Mouse (Mus musculus) limb, embryonic 10.5 days (tissue): ENCODE measurements around the gene Frg2f1. TPM values are rescaled to one million over a fixed set of nuclear protein-coding genes. Genes with fewer than 3 reads are reported as not detected.

Source experiments
- DNase-seq: peaks from one replicate; pipeline ENCODE4 v3.0.0-alpha.2; 2017; ENCODE audit warnings: low spot score
- H3K27ac ChIP-seq: fragments of 300-500 bp; sonication (generic); 2 replicates; pipeline ENCODE4 v1.5.1; 2016; ENCODE audit warnings: mild to moderate bottlenecking
- H3K27me3 ChIP-seq: fragments of 300-500 bp; sonication (generic); 2 replicates; pipeline ENCODE4 v1.6.1; 2016; ENCODE audit warnings: low read depth, mild to moderate bottlenecking; ENCODE audit not compliant: poor library complexity, severe bottlenecking
- H3K36me3 ChIP-seq: fragments of 300-500 bp; sonication (generic); 2 replicates; pipeline ENCODE4 v1.6.1; 2016; ENCODE audit warnings: mild to moderate bottlenecking, moderate library complexity
- H3K4me1 ChIP-seq: fragments of 300-500 bp; sonication (generic); 2 replicates; pipeline ENCODE4 v1.6.1; 2016
- H3K4me3 ChIP-seq: fragments of 300-500 bp; sonication (generic); 2 replicates; pipeline ENCODE4 v1.5.1; 2016; ENCODE audit warnings: mild to moderate bottlenecking, moderate library complexity
- H3K9me3 ChIP-seq: fragments of 300-500 bp; sonication (generic); replicated peaks from 2 replicates; pipeline ENCODE4 v1.6.1; 2016; ENCODE audit warnings: mild to moderate bottlenecking
- WGBS: fragments of 180-500 bp; shearing (Covaris S2); methylation state at CpG from one replicate; pipeline ENCODE4 v1.1.7; 2016; 5-methylcytosine and 5-hydroxymethylcytosine counted together
- polyA plus RNA-seq: library from polyadenylated mRNA; unstranded; fragments of >200 nt; fragmentation: Nextera tagmentation; extraction: Ambion mirVana; gene quantifications from 2 replicates; pipeline ENCODE4 v1.2.1, GENCODE M21; 2016

The Frg2f1 gene
- polyA plus RNA-seq, 1 experiment from 2014 or later: 2.5 TPM

GRCm38 (mm10) chr4:119535103-119535502, 4.2 kb downstream of the Frg2f1 start:
- no peak overlapping the region for H3K27ac ChIP-seq
- no peaks in the 10 kb centered on the region for H3K36me3 ChIP-seq
- no peak for DNase-seq
- H3K9me3 ChIP-seq: no peaks in the 10 kb centered on the region
- H3K27me3 ChIP-seq: no peaks in the 10 kb centered on the region
- peaks cover 8% of the 10 kb centered on the region for H3K4me1 ChIP-seq
- WGBS: 74% methylated on average over 4 of the region's 4 CpGs
- no peak overlapping the region for H3K4me3 ChIP-seq

- 69% methylated on average over 2 of the region's 2 CpGs for WGBS
- Histone ChIP-seq H3K4me1 (no peaks in the 10 kb centered on the region), H3K36me3 (no peaks in the 10 kb centered on the region), H3K27me3 (no peaks in the 10 kb centered on the region), H3K9me3 (no peaks in the 10 kb centered on the region), H3K27ac (no peak overlapping the region), H3K4me3 (no peak overlapping the region)
- no peak for DNase-seq
Measured at GRCm38 (mm10) chr4:119531813-119532212, 7.5 kb downstream of the Frg2f1 start.

- no peaks in the 10 kb centered on the region for H3K27me3 ChIP-seq
- no peak for DNase-seq
- H3K27ac ChIP-seq: no peak overlapping the region
Measured at GRCm38 (mm10) chr4:119526329-119526845, 12.9 kb downstream of the Frg2f1 start.

GRCm38 (mm10) chr4:119524466-119524865, 14.9 kb downstream of the Frg2f1 start:
- H3K4me3 ChIP-seq: no peak overlapping the region
- DNase-seq: no peak
- H3K36me3 ChIP-seq: no peaks in the 10 kb centered on the region
- no peak overlapping the region for H3K27ac ChIP-seq
- no peaks in the 10 kb centered on the region for H3K27me3 ChIP-seq
- 93% methylated on average over 2 of the region's 2 CpGs for WGBS
- H3K9me3 ChIP-seq: no peaks in the 10 kb centered on the region
- no peaks in the 10 kb centered on the region for H3K4me1 ChIP-seq

More at GRCm38 (mm10) chr4:119526329-119526845, 12.9 kb downstream of the Frg2f1 start:
- no peaks in the 10 kb centered on the region for H3K36me3 ChIP-seq
- H3K4me1 ChIP-seq: no peaks in the 10 kb centered on the region
- no peaks in the 10 kb centered on the region for H3K9me3 ChIP-seq
- H3K4me3 ChIP-seq: no peak overlapping the region

- H3K27ac ChIP-seq: no peak overlapping the region
- no peak for DNase-seq
- no peaks in the 10 kb centered on the region for H3K4me1 ChIP-seq
- no peaks in the 10 kb centered on the region for H3K9me3 ChIP-seq
- 87% methylated on average over 1 of the region's 1 CpGs for WGBS
- no peaks in the 10 kb centered on the region for H3K36me3 ChIP-seq
- H3K4me3 ChIP-seq: no peak overlapping the region
- H3K27me3 ChIP-seq: no peaks in the 10 kb centered on the region
Measured at GRCm38 (mm10) chr4:119524010-119524409, 15.3 kb downstream of the Frg2f1 start.

GRCm38 (mm10) chr4:119523575-119523974, 15.8 kb downstream of the Frg2f1 start:
- no peak for DNase-seq
- Histone ChIP-seq H3K9me3 (no peaks in the 10 kb centered on the region), H3K27ac (no peak overlapping the region), H3K4me1 (no peaks in the 10 kb centered on the region), H3K27me3 (no peaks in the 10 kb centered on the region), H3K4me3 (no peak overlapping the region), H3K36me3 (no peaks in the 10 kb centered on the region)
- 89% methylated on average over 4 of the region's 4 CpGs for WGBS

- 75% methylated on average over 3 of the region's 3 CpGs for WGBS
- Histone ChIP-seq H3K36me3 (no peaks in the 10 kb centered on the region), H3K27me3 (no peaks in the 10 kb centered on the region), H3K27ac (no peak overlapping the region), H3K4me1 (no peaks in the 10 kb centered on the region), H3K4me3 (no peak overlapping the region), H3K9me3 (no peaks in the 10 kb centered on the region)
- no peak for DNase-seq
Measured at GRCm38 (mm10) chr4:119512731-119513141, 26.6 kb downstream of the Frg2f1 start.

GRCm38 (mm10) chr4:119511591-119511990, 27.7 kb downstream of the Frg2f1 start:
- H3K36me3 ChIP-seq: no peaks in the 10 kb centered on the region
- DNase-seq: no peak
- 73% methylated on average over 2 of the region's 2 CpGs for WGBS
- no peak overlapping the region for H3K4me3 ChIP-seq
- no peak overlapping the region for H3K27ac ChIP-seq
- no peaks in the 10 kb centered on the region for H3K9me3 ChIP-seq
- no peaks in the 10 kb centered on the region for H3K4me1 ChIP-seq
- H3K27me3 ChIP-seq: no peaks in the 10 kb centered on the region

GRCm38 (mm10) chr4:119498319-119498848, 40.9 kb downstream of the Frg2f1 start:
- Histone ChIP-seq H3K27me3 (peaks cover 16% of the 10 kb centered on the region), H3K4me3 (no peak overlapping the region), H3K36me3 (no peaks in the 10 kb centered on the region), H3K27ac (no peak overlapping the region), H3K4me1 (no peaks in the 10 kb centered on the region), H3K9me3 (no peaks in the 10 kb centered on the region)
- 70% methylated on average over 5 of the region's 5 CpGs for WGBS
- no peak for DNase-seq

GRCm38 (mm10) chr4:119492933-119493327, 46.4 kb downstream of the Frg2f1 start:
- Histone ChIP-seq H3K4me1 (peaks cover 11% of the 10 kb centered on the region), H3K9me3 (no peaks in the 10 kb centered on the region), H3K4me3 (peak overlapping the region; percentile 69), H3K36me3 (no peaks in the 10 kb centered on the region), H3K27me3 (peaks cover 44% of the 10 kb centered on the region), H3K27ac (no peak overlapping the region)
- DNase-seq: no peak
- WGBS: 38% methylated on average over 10 of the region's 10 CpGs

GRCm38 (mm10) chr4:119492291-119492932, 46.9 kb downstream of the Frg2f1 start, which contains the start of gene Rimkla:
Rimkla (minus strand) TSS chr4:119492628.
- peak; percentile 85 for DNase-seq
- peaks cover 40% of the 10 kb centered on the region for H3K27me3 ChIP-seq
- H3K36me3 ChIP-seq: no peaks in the 10 kb centered on the region
- no peaks in the 10 kb centered on the region for H3K9me3 ChIP-seq
- H3K27ac ChIP-seq: peak within 1 kb of the TSS; percentile 74
- H3K4me3 ChIP-seq: peak within 1 kb of the TSS; percentile 69
- 1% methylated on average over 77 of the region's 77 CpGs for WGBS
- H3K4me1 ChIP-seq: peaks cover 11% of the 10 kb centered on the region

GRCm38 (mm10) chr4:119490806-119491205, 48.5 kb downstream of the Frg2f1 start:
- 81% methylated on average over 3 of the region's 3 CpGs for WGBS
- Histone ChIP-seq H3K4me3 (no peak overlapping the region), H3K4me1 (peaks cover 11% of the 10 kb centered on the region), H3K36me3 (no peaks in the 10 kb centered on the region), H3K27ac (no peak overlapping the region), H3K9me3 (no peaks in the 10 kb centered on the region), H3K27me3 (peaks cover 40% of the 10 kb centered on the region)
- DNase-seq: peak; percentile 42

- H3K27me3 ChIP-seq: peaks cover 40% of the 10 kb centered on the region
- H3K36me3 ChIP-seq: no peaks in the 10 kb centered on the region
- H3K4me3 ChIP-seq: no peak overlapping the region
- peaks cover 11% of the 10 kb centered on the region for H3K4me1 ChIP-seq
- no peak for DNase-seq
- no peak overlapping the region for H3K27ac ChIP-seq
- no peaks in the 10 kb centered on the region for H3K9me3 ChIP-seq
- 93% methylated on average over 10 of the region's 10 CpGs for WGBS
Measured at GRCm38 (mm10) chr4:119489666-119490065, 49.7 kb downstream of the Frg2f1 start.
